Mouse (Mus musculus) lung, postnatal 0 days (tissue): ENCODE data around the gene Gm28035. TPM values are rescaled to one million over a fixed set of nuclear protein-coding genes. Genes with fewer than 3 reads are reported as not detected.
A peak's percentile ranks its signal among the peaks of the same experiment; 100 is the strongest.

ENCODE experiments used
- ATAC-seq: fragments of 200-750 bp; cut with Nextera tagmentation; 2 replicates; pipeline ENCODE4 v1.8.0; 2017; ENCODE audit warnings: moderate library complexity
- DNase-seq: peaks from one replicate; pipeline ENCODE4 v3.0.0-alpha.2; 2016; ENCODE audit warnings: low spot score
- H3K27ac ChIP-seq: fragments of 300-500 bp; sonication (generic); 2 replicates; pipeline ENCODE4 v1.5.1; 2014; ENCODE audit warnings: antibody characterized with exemption, mild to moderate bottlenecking, low read length, mixed read lengths
- H3K27me3 ChIP-seq: fragments of 300-500 bp; sonication (generic); replicated peaks from 2 replicates; pipeline ENCODE4 v1.6.1; 2014; ENCODE audit warnings: low read length, mixed read lengths; ENCODE audit not compliant: insufficient read depth
- H3K36me3 ChIP-seq: fragments of 300-500 bp; sonication (generic); 2 replicates; pipeline ENCODE4 v1.6.1; 2014; ENCODE audit warnings: low read length, mixed read lengths; ENCODE audit not compliant: insufficient read depth
- H3K4me1 ChIP-seq: fragments of 300-500 bp; sonication (generic); 2 replicates; pipeline ENCODE4 v1.6.1; 2014; ENCODE audit warnings: antibody characterized with exemption, low read depth, low read length, mixed read lengths; ENCODE audit not compliant: insufficient read depth
- H3K4me2 ChIP-seq: fragments of 300-500 bp; sonication (generic); replicated peaks from 2 replicates; pipeline ENCODE4 v1.6.1; 2014; ENCODE audit warnings: low read depth, mild to moderate bottlenecking, low read length, moderate library complexity, mixed read lengths
- H3K4me3 ChIP-seq: fragments of 300-500 bp; sonication (generic); 2 replicates; pipeline ENCODE4 v1.5.1; 2014; ENCODE audit warnings: low read depth, low read length
- H3K9ac ChIP-seq: fragments of 300-500 bp; sonication (generic); replicated peaks from 2 replicates; pipeline ENCODE4 v1.6.1; 2014; ENCODE audit warnings: low read depth, mild to moderate bottlenecking
- H3K9me3 ChIP-seq: fragments of 300-500 bp; sonication (generic); 2 replicates; pipeline ENCODE4 v1.6.1; 2016; ENCODE audit warnings: low read length, mixed read lengths
- CTCF ChIP-seq: IDR thresholded peaks from 2 replicates; pipeline ENCODE4 v1.5.1; 2016; ENCODE audit warnings: antibody characterized with exemption, mild to moderate bottlenecking
- EP300 ChIP-seq: IDR thresholded peaks from 2 replicates; pipeline ENCODE4 v1.6.1; 2016; ENCODE audit warnings: antibody characterized with exemption, mild to moderate bottlenecking, control low read depth
- WGBS: fragments of 180-500 bp; shearing (Covaris S2); extraction: QIAGEN DNeasy Blood & Tissue Kit; methylation state at CpG from one replicate; pipeline ENCODE4 v1.1.7; 2014; 5-methylcytosine and 5-hydroxymethylcytosine counted together
- polyA plus RNA-seq: library from polyadenylated mRNA; unstranded; fragments of >200 nt; fragmentation: Nextera tagmentation; extraction: Ambion mirVana; gene quantifications from 2 replicates; pipeline ENCODE4 v1.2.1, GENCODE M21; 2015

The Gm28035 gene
- polyA plus RNA-seq, 1 experiment from 2014 or later, result 0.12 TPM

DNA sequence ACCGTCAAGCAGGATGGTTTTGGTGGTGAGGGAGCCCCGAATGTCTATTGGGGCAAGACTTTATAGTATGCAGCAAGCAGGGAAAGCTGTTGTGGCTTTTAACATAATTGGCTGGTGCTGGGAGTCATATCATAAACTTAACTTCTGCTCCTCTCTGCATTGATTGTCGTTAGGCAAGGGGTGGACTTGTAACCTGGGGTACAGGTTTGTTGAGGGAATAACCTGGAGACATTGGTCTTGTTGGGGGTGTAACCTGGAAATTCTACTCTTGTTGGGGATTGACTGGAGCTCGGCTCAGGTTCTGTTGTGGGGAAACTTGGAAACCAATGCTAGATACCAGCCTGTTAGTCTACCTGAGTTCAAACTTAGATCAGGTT lies 28.2 kb upstream of the Gm28035 start:
- Histone ChIP-seq H3K4me2 (no peak overlapping the region), H3K27me3 (no peaks in the 10 kb centered on the region), H3K4me3 (no peak overlapping the region), H3K9me3 (no peaks in the 10 kb centered on the region), H3K4me1 (no peaks in the 10 kb centered on the region), H3K27ac (no peak overlapping the region), H3K9ac (no peak overlapping the region), H3K36me3 (no peaks in the 10 kb centered on the region)
- ATAC-seq (no peak), DNase-seq (no peak)
- TF ChIP-seq EP300, result no peak
- no peak for TF ChIP-seq CTCF
- WGBS, result 71% methylated on average over 4 of the region's 4 CpGs

- H3K9me3 ChIP-seq, result no peaks in the 10 kb centered on the region
- 44% methylated on average over 1 of the region's 1 CpGs for WGBS
- H3K36me3 ChIP-seq, result no peaks in the 10 kb centered on the region
- ATAC-seq (peak; percentile 83), DNase-seq (peak; percentile 85)
- no peak overlapping the region for H3K4me3 ChIP-seq
- no peaks in the 10 kb centered on the region for H3K4me1 ChIP-seq
- TF ChIP-seq EP300, result peak; percentile 89
- no peak for TF ChIP-seq CTCF
- H3K9ac ChIP-seq, result no peak overlapping the region
- H3K27me3 ChIP-seq, result no peaks in the 10 kb centered on the region
- no peak overlapping the region for H3K4me2 ChIP-seq
- H3K27ac ChIP-seq, result peak overlapping the region; percentile 43; the same call in 1 of the 2 replicates
These were observed 27.4 kb upstream of the Gm28035 start for GRCm38 (mm10) chr2:30212951-30213350.

DNA sequence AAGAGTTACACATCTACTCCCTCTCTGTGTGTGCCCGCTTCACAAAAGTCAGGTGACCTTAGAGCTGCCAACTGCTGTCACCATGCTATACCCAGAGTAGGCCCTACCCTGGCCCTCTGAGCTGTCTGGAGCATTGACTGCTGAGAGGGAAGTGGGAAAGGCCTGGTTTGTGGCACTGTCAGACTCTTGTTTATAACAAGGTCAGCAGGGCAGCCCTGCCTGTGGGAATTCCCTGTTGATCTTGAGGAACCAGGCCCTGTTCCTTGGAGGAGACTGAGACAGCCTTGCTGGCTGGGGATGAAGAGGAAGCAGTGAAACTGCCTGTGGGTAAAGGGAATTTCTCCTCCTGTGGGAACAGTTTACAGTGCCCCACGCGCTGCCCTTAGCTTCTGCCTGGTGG lies 25.6 kb upstream of the Gm28035 start:
- ATAC-seq, result peak; percentile 18; the same call in 1 of the 2 replicates
- Histone ChIP-seq H3K9me3 (no peaks in the 10 kb centered on the region), H3K27ac (peak overlapping the region; percentile 38), H3K27me3 (no peaks in the 10 kb centered on the region), H3K4me2 (no peak overlapping the region), H3K4me3 (no peak overlapping the region), H3K36me3 (no peaks in the 10 kb centered on the region), H3K4me1 (no peaks in the 10 kb centered on the region), H3K9ac (no peak overlapping the region)
- DNase-seq, result no peak
- no peak for TF ChIP-seq CTCF
- TF ChIP-seq EP300, result no peak
- 73% methylated on average over 3 of the region's 3 CpGs for WGBS

DNA sequence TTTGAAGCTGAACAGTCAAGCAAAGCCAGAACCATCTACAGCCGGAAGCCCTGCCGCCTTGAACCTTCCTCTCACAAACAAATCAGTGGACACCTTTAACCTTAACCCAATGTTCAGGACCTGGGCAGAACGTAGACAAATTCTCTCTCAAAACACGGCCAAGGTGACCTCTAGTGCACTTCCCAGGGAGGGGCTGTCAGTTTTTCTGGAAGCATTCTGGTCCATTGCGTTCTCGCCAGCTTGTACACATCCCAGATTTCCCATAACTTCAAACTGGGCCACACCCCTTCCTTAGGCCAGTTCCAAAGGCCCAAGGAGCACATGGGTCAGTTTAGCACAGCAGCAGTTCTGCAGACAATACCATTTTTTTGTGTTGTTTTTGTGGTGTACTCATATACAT lies 24.9 kb upstream of the Gm28035 start:
- H3K9ac ChIP-seq, result no peak overlapping the region
- H3K27ac ChIP-seq, result peak overlapping the region; percentile 38; the same call in 1 of the 2 replicates
- H3K27me3 ChIP-seq, result no peaks in the 10 kb centered on the region
- TF ChIP-seq EP300 (peak; percentile 64; the same call in 1 of the 2 replicates), CTCF (no peak)
- DNase-seq, result peak; percentile 64
- H3K4me3 ChIP-seq, result no peak overlapping the region
- 48% methylated on average over 6 of the region's 6 CpGs for WGBS
- peak; percentile 53 for ATAC-seq
- no peaks in the 10 kb centered on the region for H3K36me3 ChIP-seq
- H3K9me3 ChIP-seq, result no peaks in the 10 kb centered on the region
- no peaks in the 10 kb centered on the region for H3K4me1 ChIP-seq
- no peak overlapping the region for H3K4me2 ChIP-seq

- Histone ChIP-seq H3K9ac (no peak overlapping the region), H3K27me3 (no peaks in the 10 kb centered on the region), H3K4me2 (no peak overlapping the region), H3K4me3 (no peak overlapping the region), H3K36me3 (no peaks in the 10 kb centered on the region), H3K9me3 (no peaks in the 10 kb centered on the region), H3K27ac (no peak overlapping the region), H3K4me1 (no peaks in the 10 kb centered on the region)
- DNase-seq (no peak), ATAC-seq (no peak)
- WGBS, result 95% methylated on average over 5 of the region's 5 CpGs
- TF ChIP-seq CTCF, result no peak
- no peak for TF ChIP-seq EP300
These were observed 24.1 kb upstream of the Gm28035 start for GRCm38 (mm10) chr2:30216293-30216692.

GRCm38 (mm10) chr2:30235593-30235992 lies 4.8 kb upstream of the Gm28035 start:
- ATAC-seq (no peak), DNase-seq (no peak)
- H3K36me3 ChIP-seq, result no peaks in the 10 kb centered on the region
- peaks cover 15% of the 10 kb centered on the region; the same call in 1 of the 2 replicates for H3K4me1 ChIP-seq
- 76% methylated on average over 5 of the region's 5 CpGs for WGBS
- no peaks in the 10 kb centered on the region for H3K27me3 ChIP-seq
- no peak overlapping the region for H3K9ac ChIP-seq
- no peak overlapping the region for H3K27ac ChIP-seq
- no peak overlapping the region for H3K4me3 ChIP-seq
- H3K9me3 ChIP-seq, result no peaks in the 10 kb centered on the region
- no peak overlapping the region for H3K4me2 ChIP-seq
- no peak for TF ChIP-seq EP300
- no peak for TF ChIP-seq CTCF
